Mouse (Mus musculus) cerebellum, adult 8-10 months (tissue): ENCODE data around the gene Bhmt.

Experiments
- DNase-seq: peaks from one replicate; pipeline ENCODE4 v3.0.0; 2022

The Bhmt gene

DNA sequence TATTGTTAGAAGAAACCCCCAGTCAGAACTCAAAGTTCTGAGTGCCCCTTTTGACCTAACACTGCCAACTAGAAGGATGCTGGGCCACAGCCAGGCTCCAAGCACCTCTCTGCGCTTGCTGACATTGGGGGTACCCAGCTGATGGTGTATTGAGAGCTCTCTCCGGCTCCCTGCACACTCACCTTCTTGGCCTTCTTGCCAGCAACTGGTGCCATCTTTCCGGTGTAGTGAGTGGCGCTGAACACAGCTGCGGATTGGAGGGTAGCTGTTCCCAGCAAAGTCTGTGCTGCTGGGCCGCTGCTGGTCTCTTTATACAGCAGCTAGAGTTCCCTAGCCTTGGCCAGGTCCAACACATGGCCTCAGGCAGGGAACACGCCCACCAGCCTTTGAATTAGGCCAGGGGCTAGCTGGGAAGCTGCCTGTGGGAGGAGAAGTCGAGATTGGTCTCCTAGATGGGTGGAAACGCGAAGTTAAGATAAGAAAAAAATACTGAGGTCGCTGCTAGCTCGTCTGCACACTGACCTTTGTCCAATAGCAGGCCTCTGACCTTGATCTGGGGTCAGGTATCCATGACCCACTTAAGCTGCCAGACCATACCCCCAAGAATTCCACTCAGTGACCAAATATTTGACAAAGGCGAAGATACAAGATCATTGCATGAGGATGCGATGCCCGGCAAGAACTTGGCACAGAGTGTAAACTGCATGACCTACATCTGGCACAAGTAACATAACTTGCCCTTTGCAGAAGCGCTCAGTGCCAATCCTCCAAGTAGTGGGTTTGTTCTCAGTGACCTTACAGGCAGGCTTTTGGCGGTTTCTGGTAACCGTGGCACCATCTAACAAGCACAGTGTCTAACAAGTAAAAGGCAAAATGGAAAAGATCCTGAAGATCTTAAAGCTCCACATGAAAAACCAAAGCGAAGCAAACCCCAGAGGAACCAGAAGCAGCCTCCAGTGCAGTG, at the start of gene Bhmt:
Gene Bhmt (minus strand): TSS at position 680 of the 964 bp plus-strand sequence.
- DNase-seq = no peak

GRCm38 (mm10) chr13:93687321-93687720, 49.6 kb upstream of the Bhmt start:
- DNase-seq = no peak

DNA sequence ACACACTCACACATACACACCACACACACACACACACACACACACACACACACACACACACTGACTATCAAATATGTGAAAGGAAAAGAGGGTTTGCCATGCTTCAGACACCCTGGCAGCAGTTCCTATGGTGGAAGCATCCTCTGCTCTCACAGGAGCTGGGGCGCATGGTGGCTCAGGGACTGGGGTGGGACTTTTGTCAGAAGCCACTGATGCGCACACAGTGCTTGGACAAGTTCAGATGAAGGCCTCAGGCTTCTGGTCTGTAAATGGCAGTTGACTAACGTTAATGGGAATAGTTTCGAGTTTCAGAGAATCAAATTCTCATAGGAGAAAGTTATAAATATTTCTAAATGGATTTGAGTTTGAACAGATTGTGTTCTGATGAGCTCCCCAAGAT, 47.5 kb upstream of the Bhmt start:
- no peak for DNase-seq

- no peak for DNase-seq
Observed at GRCm38 (mm10) chr13:93683336-93683735, 45.6 kb upstream of the Bhmt start.

DNA sequence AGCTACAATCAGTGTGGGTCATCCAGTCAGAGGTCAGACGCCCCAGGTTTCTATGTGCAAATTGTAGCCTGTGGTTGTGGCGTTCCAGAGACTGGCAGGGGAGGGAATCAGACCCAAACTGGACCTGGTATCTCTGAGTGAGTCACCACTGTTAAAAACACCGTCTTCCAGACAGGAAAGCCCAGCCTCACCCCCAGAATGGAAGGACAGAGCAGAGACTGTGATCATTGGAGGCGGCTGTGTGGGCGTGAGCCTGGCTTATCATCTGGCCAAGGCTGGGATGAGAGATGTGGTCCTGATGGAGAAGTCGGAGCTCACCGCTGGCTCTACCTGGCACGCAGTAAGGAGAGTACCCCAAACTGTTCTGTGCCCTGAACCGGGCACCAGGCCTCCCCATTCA, 39.1 kb upstream of the Bhmt start:
- DNase-seq = no peak

- DNase-seq = no peak
Observed at GRCm38 (mm10) chr13:93674131-93674561, 36.4 kb upstream of the Bhmt start, which contains the start of the genes Bhmt2 and Dmgdh. Gene Bhmt2 (minus strand): TSS chr13:93674302. Gene Dmgdh (plus strand): TSS chr13:93674433.

DNA sequence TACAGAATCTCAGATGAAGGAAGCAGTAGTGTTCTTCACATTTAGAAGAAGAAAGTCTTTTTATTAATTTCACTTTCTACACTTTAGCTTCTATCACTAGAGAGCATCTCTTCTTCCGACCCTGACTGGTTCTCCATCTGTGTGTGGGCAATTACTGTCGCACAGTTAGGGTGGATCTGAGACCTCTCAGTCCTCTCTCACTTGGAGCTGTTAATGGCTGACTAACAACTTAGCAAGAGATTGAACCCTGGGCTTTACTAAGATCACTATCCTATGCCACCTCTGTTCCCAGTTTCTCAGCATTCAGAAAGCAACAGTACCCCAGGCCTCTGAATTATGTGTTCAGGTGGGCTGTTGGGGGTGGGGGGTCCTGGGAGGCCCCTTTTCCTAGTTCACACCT, 35.5 kb upstream of the Bhmt start:
- no peak for DNase-seq

DNA sequence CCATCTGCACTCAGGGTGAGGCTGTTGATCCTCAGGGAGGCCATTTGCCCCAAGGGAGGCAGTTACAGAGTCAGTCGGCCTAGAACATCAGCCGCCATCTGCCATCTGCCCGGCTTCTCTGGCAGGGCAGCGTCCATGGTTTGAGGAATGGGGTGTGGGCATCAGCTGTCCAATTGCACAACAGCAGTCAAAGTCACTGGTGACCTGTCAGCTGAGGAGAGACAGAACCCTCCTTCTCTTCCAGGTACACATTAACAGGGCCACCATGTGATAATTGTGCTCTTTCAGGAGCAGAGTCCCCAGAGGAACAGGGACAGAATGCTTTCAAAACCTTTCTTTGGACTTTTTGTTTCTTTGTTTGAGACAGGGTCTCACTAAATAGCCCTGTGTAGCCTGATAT, 34.6 kb upstream of the Bhmt start:
- no peak for DNase-seq

- no peak for DNase-seq
Observed at GRCm38 (mm10) chr13:93667586-93667985, 29.8 kb upstream of the Bhmt start.

GRCm38 (mm10) chr13:93657941-93658340, 20.2 kb upstream of the Bhmt start:
- peak; percentile 23 for DNase-seq

- DNase-seq = no peak
Observed at GRCm38 (mm10) chr13:93653382-93653781, 15.6 kb upstream of the Bhmt start.

GRCm38 (mm10) chr13:93648387-93649130, 10.8 kb upstream of the Bhmt start:
- DNase-seq = no peak

GRCm38 (mm10) chr13:93639636-93640035, 1.9 kb upstream of the Bhmt start:
- DNase-seq = no peak

DNA sequence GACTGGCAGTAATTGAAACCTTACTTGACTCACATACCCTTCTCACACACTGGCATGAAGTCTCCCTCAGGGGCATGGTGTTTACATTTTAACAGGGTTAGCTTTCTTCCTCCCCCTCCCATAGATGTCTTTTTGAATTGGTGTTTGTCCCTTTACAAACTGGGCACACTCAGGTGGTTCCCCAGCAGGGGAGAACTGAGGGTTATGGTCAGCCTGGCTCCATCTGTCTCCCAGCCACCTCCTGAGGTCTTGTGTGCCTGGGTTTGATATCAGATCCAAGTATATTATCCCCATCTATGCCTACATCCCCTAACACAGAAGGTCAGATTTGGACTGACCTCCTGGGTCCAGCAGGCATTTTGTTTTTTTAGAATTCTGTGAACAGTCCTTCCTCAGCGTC, 1.2 kb downstream of the Bhmt start:
- DNase-seq = peak; percentile 19

GRCm38 (mm10) chr13:93632927-93633326, 4.8 kb downstream of the Bhmt start:
- DNase-seq = no peak

DNA sequence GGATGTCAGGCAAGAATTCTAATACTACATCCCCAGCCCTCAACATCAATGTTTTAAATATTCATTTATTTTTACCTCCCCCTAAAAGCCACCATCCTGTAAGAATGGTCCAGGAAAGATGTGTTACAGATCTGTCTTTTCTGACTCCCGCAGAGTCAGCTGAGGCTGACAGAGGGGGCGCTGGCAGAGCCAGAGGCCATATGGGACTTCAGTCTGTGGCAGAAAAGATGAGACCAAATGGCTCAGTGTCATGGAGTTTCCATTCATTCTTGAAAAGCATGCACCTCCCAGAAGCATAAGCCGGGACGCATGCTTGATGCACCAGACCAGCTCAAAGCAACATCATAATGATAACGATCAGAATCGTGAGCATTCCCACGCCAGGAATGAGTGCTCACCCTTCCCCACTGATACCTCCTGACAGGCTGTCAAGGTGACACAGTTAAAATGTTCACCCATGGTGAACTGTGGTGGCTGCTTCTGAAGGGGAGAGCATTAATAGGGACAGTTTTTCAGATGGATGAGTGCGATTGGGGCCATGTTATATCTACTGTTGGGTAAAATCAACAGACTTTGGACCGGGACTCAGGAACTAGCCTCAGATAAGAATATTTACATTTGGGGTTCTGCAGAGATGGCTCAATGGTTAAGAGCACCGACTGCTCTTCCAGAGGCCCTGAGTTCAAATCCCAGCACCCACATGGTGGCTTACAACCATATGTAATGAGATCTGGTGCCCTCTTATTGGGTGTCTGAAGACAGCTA, 6.6 kb downstream of the Bhmt start:
- peak; percentile 13 for DNase-seq

DNA sequence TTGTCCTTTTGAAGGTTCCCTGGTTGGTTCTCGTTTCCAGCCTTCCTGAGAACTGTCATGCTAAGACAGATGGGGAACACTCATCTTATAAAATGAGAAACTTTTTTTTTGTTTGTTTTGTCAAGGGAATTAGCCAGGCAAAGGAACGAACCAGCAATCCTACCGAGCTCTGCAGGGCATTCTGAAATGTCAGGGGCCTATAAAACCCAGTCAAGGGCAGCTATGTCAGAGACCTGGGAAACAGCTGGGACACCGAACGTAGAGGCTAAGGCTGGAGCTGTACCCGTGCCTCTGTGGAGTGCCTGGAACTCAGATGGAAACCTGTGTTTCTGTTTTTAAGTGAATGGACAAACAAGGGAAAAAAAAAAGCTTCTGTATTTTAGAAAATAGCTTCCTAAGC, 8.9 kb downstream of the Bhmt start:
- no peak for DNase-seq

GRCm38 (mm10) chr13:93614361-93614948, 23.3 kb downstream of the Bhmt start:
- DNase-seq = no peak

DNA sequence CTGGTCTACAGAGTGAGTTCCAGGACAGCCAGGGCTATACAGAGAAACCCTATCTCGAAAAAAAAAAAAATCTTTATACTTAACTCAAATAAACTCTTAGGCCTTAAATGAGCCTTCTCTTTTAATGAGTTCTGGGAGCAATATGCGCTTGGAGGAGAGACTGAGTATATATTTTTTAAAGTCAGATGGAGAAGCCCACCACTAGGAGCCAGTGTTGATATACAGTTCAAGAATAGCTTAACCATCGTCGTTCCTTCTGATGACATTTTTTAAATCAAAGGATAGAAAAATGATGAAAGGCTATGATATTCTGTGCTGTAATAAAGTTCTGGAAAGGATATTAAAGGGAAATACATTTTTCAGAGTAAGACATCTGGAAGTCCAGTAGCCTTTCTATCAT, 24.0 kb downstream of the Bhmt start:
- DNase-seq = no peak

DNA sequence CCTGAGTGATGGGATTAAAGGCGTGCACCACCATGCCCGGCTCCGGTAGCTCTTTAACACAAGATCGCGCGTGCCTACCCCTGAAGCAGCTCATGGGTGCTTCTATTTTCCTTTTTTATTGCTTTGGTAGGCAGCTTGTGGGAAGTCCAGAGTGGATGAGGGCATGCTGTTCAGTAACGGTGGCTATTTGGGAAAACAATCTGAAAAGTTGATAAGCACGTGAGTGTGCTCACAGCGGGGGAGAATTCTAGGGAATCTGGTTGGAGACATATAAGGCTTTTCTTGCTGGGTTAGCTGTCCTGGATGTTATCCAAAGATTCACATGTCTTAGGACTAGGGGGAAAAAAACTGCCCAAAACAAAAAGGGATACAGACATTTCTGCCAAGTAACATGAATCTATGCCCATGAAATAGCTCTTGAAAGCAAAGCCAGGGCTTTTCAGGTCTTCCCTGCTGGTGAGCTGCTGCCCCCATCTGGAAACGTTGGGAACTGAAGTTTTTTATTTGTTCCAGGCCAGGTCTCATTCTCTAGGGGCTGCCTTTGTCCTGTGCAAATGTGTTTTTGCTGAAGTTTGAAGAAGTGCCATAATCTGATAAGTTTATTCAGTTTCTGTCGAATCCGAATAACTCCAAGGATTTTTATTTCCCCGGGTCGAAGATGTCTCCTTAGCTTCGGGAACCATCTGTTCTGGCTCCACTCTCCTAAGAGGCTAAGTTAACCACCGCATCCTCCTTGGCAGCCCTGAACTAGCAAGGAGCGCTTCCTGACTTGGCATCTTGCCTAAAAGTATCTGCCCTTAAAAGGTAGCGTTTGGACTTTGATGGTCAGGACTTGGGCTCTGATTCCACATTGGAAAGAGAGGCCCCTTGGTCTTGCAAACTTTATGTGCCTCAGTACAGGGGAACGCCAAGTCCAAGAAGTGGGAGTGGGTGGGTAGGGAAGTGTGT, 24.8 kb downstream of the Bhmt start:
- DNase-seq = peak; percentile 83

DNA sequence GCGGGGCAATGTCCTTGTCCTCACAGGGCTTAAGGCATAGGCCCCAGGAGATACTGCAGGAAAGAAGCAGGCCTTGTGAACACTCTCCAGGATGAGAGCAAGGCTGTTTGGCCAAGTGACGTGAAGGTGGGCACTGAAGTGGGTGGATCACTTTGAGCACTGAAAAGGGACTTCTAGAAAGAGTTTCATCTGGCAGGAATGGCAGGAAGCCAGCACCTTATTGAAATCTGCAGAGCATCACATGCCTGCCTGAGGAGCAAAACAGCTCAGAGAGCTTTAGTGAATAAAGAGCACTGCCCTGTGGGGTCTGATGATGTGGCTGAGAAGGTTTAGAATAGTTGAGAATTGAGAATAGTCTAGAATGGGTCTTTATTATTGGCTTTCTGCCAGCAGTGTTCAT, 29.3 kb downstream of the Bhmt start:
- no peak for DNase-seq
